Mouse (Mus musculus) thymus, adult 2 months (tissue): ENCODE data around the gene Plppr3. TPM values are rescaled to one million over a fixed set of nuclear protein-coding genes. Genes with fewer than 3 reads are reported as not detected.

Experiments
- DNase-seq: peaks from one replicate; pipeline ENCODE4 v3.0.0; 2021
- H3K27ac ChIP-seq: fragments of 200-500 bp; 2 replicates; pipeline ENCODE4 v1.5.1; 2012; ENCODE audit warnings: low read length, control low read depth; ENCODE audit not compliant: control insufficient read depth, insufficient read depth
- H3K27me3 ChIP-seq: fragments of 200-500 bp; 2 replicates; pipeline ENCODE4 v1.6.1; 2012; ENCODE audit warnings: mild to moderate bottlenecking, low read length, moderate library complexity, mixed read lengths; ENCODE audit not compliant: control insufficient read depth, insufficient read depth
- H3K36me3 ChIP-seq: fragments of 200-500 bp; 2 replicates; pipeline ENCODE4 v1.6.1; 2012; ENCODE audit warnings: mild to moderate bottlenecking, low read length, moderate library complexity; ENCODE audit not compliant: control insufficient read depth, insufficient read depth
- H3K4me1 ChIP-seq: fragments of 200-500 bp; replicated peaks from 2 replicates; pipeline ENCODE4 v1.6.1; 2012; ENCODE audit warnings: low read length; ENCODE audit not compliant: control insufficient read depth, insufficient read depth
- H3K4me3 ChIP-seq: fragments of 200-500 bp; 2 replicates; pipeline ENCODE4 v1.5.1; 2012; ENCODE audit warnings: mild to moderate bottlenecking, low read length, control low read depth, moderate library complexity; ENCODE audit not compliant: control insufficient read depth, insufficient read depth
- CTCF ChIP-seq: fragments of 200-500 bp; IDR thresholded peaks from 2 replicates; pipeline ENCODE4 v1.5.1; 2012; ENCODE audit warnings: mild to moderate bottlenecking, control low read depth, low read length, moderate library complexity, borderline replicate concordance; ENCODE audit not compliant: control insufficient read depth, poor library complexity, insufficient read depth; ENCODE audit errors: extremely low read depth
- POLR2A ChIP-seq: fragments of 200-500 bp; IDR thresholded peaks from 2 replicates; pipeline ENCODE4 v1.6.1; 2012; ENCODE audit warnings: mild to moderate bottlenecking, low read length, control low read depth, moderate library complexity; ENCODE audit not compliant: control insufficient read depth, poor library complexity, insufficient read depth; ENCODE audit errors: extremely low read depth
- WGBS: fragments of 180-500 bp; shearing (Covaris S2); methylation state at CpG from one replicate; pipeline ENCODE4 v1.1.7; 2018; 5-methylcytosine and 5-hydroxymethylcytosine counted together
- polyA plus RNA-seq: library from polyadenylated mRNA; depleted of rRNA; stranded (reverse); fragments of >200 nt; gene quantifications from 2 replicates; pipeline ENCODE4 v1.2.3, GENCODE M21; 2012

Plppr3 gene
- polyA plus RNA-seq, 1 experiment = 1.9 TPM

GRCm38 (mm10) chr10:79880721-79881120 lies 6.3 kb upstream of the Plppr3 start:
- Histone ChIP-seq H3K27ac (no peak overlapping the region), H3K4me1 (peaks cover 21% of the 10 kb centered on the region), H3K27me3 (no peaks in the 10 kb centered on the region; the same call in 1 of the 2 replicates), H3K4me3 (no peak overlapping the region), H3K36me3 (no peaks in the 10 kb centered on the region)
- WGBS = 8% methylated on average over 9 of the region's 9 CpGs
- DNase-seq = no peak
- no peak for TF ChIP-seq CTCF
- TF ChIP-seq POLR2A = no peak

GRCm38 (mm10) chr10:79879527-79879926 lies 5.1 kb upstream of the Plppr3 start:
- H3K27me3 ChIP-seq = no peaks in the 10 kb centered on the region; the same call in 1 of the 2 replicates
- H3K36me3 ChIP-seq = no peaks in the 10 kb centered on the region
- 16% methylated on average over 3 of the region's 3 CpGs for WGBS
- no peak overlapping the region for H3K27ac ChIP-seq
- H3K4me3 ChIP-seq = no peak overlapping the region
- TF ChIP-seq CTCF (no peak), POLR2A (no peak)
- DNase-seq = no peak
- peaks cover 23% of the 10 kb centered on the region for H3K4me1 ChIP-seq

GRCm38 (mm10) chr10:79877757-79878156 lies 3.3 kb upstream of the Plppr3 start:
- 4% methylated on average over 12 of the region's 12 CpGs for WGBS
- Histone ChIP-seq H3K36me3 (no peaks in the 10 kb centered on the region), H3K4me1 (peaks cover 36% of the 10 kb centered on the region), H3K27ac (no peak overlapping the region), H3K4me3 (peak overlapping the region; percentile 14), H3K27me3 (peaks cover 8% of the 10 kb centered on the region; the same call in 1 of the 2 replicates)
- no peak for TF ChIP-seq CTCF
- TF ChIP-seq POLR2A = no peak
- DNase-seq = no peak

- Histone ChIP-seq H3K27ac (no peak overlapping the region), H3K36me3 (no peaks in the 10 kb centered on the region), H3K4me3 (no peak overlapping the region), H3K4me1 (peaks cover 36% of the 10 kb centered on the region), H3K27me3 (peaks cover 8% of the 10 kb centered on the region; the same call in 1 of the 2 replicates)
- WGBS = 4% methylated on average over 1 of the region's 1 CpGs
- DNase-seq = no peak
- TF ChIP-seq POLR2A = no peak
- TF ChIP-seq CTCF = no peak
Observed at GRCm38 (mm10) chr10:79877174-79877573, 2.7 kb upstream of the Plppr3 start.

GRCm38 (mm10) chr10:79873715-79874289 lies 632 bp downstream of the Plppr3 start:
- TF ChIP-seq CTCF (no peak), POLR2A (no peak)
- no peaks in the 10 kb centered on the region for H3K36me3 ChIP-seq
- no peak for DNase-seq
- WGBS = 4% methylated on average over 26 of the region's 26 CpGs
- no peak overlapping the region for H3K27ac ChIP-seq
- peaks cover 28% of the 10 kb centered on the region for H3K4me1 ChIP-seq
- H3K4me3 ChIP-seq = peak overlapping the region; percentile 37
- peaks cover 8% of the 10 kb centered on the region; the same call in 1 of the 2 replicates for H3K27me3 ChIP-seq

GRCm38 (mm10) chr10:79873313-79873712 lies 1.1 kb downstream of the Plppr3 start:
- Histone ChIP-seq H3K27me3 (peaks cover 8% of the 10 kb centered on the region; the same call in 1 of the 2 replicates), H3K27ac (no peak overlapping the region), H3K36me3 (no peaks in the 10 kb centered on the region), H3K4me1 (peaks cover 28% of the 10 kb centered on the region), H3K4me3 (no peak overlapping the region)
- 10% methylated on average over 6 of the region's 6 CpGs for WGBS
- no peak for DNase-seq
- TF ChIP-seq POLR2A (no peak), CTCF (no peak)
